Mouse (Mus musculus) kidney, postnatal 4 days (tissue): ENCODE measurements at regions not wholly inside any gene's neighbourhood (a gene's known extent, or its start where the extent isn't known, plus 50 kb on each side); places are given as distances from the start of the nearest gene placed in this dataset.

Source experiments
- DNase-seq, 2 experiments: peaks; one replicate each; pipeline ENCODE4 v3.0.0; 2021; ENCODE audit warnings: mixed read lengths in 2 of 2

DNA sequence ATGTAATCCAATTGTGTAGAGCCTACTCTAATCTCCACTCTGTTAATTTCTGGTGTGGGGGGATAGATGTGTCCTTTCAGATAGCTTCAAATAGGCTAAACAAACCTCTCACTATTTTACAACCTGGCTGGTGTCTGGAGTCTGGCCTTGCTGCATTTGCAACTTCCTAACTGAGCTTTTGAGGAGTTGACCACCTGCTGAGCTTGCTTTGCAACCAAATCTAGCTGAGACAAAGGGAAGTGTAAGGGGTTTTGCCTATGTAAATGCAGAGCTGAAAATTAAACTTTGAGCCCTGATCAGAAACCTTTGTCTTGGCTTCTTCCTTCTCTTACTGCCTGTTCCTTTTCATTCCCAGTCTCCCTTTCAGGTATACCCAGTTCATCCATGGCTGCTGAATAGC, 404.3 kb downstream of the Cetn3 start:
- no peak for DNase-seq

GRCm38 (mm10) chr13:82200739-82201138, 417.9 kb downstream of the Cetn3 start:
- no peak for DNase-seq

DNA sequence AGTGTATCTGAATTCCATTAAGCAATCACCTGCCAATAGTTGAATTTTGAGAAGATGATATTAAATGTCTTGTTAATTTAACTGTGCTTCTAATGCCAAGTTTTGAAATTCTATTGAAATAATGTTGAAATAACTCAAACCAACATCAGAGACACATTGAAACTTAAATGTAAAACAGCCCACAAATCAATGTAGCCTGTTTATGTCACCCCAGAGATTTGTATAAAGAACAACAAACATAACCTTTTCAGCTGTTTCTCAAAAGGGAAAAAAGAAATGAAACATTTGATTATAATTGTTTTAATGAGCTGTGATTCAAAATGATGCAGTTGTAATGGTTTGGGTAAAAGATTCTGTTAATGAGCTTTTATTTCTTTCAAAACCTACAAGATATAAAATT, 442.6 kb downstream of the Cetn3 start:
- no peak for DNase-seq

- DNase-seq, result no peak
Observed at GRCm38 (mm10) chr13:82233901-82234300, 451.0 kb downstream of the Cetn3 start.

GRCm38 (mm10) chr13:82246231-82246630, 463.4 kb downstream of the Cetn3 start:
- DNase-seq, result no peak

- DNase-seq, result no peak
Observed at GRCm38 (mm10) chr13:82250361-82250760, 467.5 kb downstream of the Cetn3 start.

GRCm38 (mm10) chr13:82258491-82258935, 475.6 kb downstream of the Cetn3 start:
- peak; percentile 3 to 17 for DNase-seq

GRCm38 (mm10) chr13:82264236-82264635, 481.4 kb downstream of the Cetn3 start:
- DNase-seq, result no peak

DNA sequence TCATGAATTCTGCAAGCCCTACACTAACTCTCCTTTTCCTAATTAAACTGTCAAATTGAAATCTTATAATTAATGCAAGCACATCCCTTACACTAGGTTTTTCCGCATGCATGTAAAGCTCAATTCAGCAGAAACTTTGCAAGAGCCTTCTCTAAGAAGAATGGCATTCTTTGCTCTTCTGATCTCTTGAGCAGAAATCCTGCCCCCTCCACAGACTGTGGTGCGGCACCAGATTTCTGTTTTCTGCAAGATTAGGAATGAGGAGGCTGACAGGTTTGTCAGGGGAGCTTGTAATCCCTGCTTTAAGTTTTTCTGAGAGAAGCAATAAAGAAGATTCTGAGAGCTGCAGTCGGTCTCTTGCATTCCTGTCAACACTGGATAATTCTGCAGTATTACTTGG, 482.3 kb downstream of the Cetn3 start:
- no peak for DNase-seq

DNA sequence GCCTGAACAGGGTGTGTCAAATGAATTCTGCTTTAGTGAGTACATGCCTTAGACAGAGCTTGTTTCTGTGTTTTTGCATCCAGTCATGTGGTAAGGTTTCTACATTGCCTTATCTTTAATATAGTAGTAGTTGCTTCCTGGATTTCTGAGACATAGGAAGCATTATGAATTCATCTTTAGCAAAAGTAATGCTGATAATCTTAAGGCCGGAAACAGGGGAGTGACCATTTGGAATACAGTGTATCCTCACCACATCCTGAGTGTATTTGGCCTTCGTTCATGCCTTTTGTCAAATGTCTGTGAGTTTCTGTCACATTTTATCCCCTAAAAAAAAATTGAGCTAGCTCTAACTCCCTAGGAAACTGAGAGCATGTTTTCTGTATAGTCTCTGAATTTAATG, 482.9 kb downstream of the Cetn3 start:
- DNase-seq, result no peak

GRCm38 (mm10) chr13:82274733-82275132, 491.9 kb downstream of the Cetn3 start:
- no peak for DNase-seq

DNA sequence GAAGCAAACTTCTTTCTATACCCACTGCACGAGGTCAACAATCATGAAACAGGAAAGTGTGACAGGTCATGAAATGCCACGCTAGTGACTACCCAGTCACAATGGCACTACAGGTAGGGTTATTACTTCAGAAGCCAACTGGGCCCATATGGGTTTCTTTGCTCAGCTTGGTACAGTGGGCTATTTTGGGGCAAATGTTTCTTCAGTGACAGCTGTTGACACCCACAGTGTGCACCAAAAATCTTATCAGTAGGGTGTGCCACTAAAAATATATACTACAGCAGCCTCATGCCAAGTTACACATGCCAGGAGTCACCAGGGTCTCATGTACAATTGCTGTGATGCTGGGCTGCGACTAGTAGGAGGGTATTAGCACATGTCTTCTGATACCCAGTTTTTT, 493.1 kb downstream of the Cetn3 start:
- no peak for DNase-seq

GRCm38 (mm10) chr13:82280744-82281143, 497.9 kb downstream of the Cetn3 start:
- peak; percentile 2 to 10 for DNase-seq

DNA sequence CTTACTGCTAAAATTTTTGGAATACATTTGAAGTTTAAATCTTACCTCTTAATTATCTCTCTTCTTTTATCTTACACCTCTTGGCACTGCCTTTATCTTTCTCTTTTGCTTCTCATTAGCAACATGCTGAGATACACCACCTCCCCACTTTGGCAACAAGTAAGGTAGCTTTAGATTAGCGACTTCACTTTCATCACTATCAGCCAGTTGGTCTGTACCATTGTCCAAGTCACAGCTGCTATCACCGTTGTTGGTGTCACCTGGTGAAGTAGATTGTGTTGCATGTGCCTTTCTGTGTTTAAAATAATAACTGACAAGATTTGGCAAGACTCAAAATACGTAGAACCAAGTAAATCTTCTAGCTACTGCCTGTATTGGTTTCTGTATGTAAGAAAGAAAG, 513.0 kb downstream of the Cetn3 start:
- no peak for DNase-seq

DNA sequence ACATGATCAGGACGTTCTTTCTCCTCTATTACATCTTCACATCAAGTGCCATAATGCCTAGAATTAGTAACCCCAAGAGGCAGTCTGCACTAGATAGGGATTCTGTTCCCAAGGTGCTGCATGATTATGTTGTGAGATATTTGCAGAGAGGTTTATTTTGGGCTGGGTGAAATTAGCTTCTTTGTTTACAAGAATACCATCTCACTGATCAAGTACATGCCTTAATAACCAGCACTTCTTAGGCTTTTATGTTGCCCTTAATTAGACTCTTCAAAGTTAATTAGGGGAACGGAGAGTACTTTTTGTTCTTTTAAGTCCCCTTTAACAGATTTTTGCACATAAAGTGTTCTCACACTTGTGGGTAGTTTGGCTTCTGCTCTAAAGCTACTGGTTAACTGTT, 521.4 kb downstream of the Cetn3 start:
- DNase-seq, result no peak

- no peak for DNase-seq
Observed at GRCm38 (mm10) chr13:82305076-82305475, 522.2 kb downstream of the Cetn3 start.

DNA sequence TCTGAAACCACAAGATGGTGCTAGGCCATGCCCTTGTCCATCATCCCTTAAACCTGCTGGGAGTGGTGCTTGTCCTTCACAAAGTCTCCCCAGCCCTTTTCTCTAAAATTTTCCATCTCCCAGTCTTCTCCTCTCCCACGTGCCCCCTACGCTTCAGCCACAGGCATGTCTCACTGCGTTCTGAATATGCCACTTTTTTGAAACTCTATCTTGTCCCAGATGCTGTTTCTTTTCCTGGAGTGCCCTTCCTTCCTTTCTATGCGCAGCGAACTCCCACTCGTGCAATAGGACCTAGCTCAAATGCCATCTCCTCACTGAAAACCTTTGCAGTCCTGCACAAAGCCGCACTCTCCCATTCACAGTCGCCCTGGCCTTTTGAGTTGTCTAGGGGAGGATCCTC, 525.5 kb downstream of the Cetn3 start:
- no peak for DNase-seq

- peak; percentile 3 to 4 for DNase-seq
Observed at GRCm38 (mm10) chr13:82316573-82317202, 533.8 kb downstream of the Cetn3 start.

GRCm38 (mm10) chr13:82317203-82317580, 534.3 kb downstream of the Cetn3 start:
- DNase-seq, result peak; percentile 8 to 32

GRCm38 (mm10) chr13:82318395-82318794, 535.5 kb downstream of the Cetn3 start:
- DNase-seq, result no peak

DNA sequence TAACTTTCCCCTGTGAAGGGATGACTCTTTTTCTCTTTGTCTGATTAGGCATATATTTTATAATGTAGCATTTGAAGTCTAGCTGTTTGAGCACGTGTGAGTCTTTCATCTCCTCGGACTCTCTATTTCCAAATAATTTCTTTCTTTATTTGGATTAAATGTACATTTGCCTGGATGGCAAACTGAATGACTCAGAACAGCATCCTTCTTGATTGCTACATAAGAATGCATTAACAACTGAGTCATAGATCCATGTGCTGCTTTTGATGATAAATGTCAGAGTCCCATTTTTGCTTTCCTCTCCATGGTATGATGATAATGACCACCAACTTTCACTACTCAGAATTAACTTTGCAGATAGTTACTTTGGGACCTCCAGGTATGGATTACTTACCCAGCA, 571.5 kb downstream of the Cetn3 start:
- DNase-seq, result no peak

- no peak for DNase-seq
Observed at GRCm38 (mm10) chr13:82355296-82355695, 572.4 kb downstream of the Cetn3 start.

DNA sequence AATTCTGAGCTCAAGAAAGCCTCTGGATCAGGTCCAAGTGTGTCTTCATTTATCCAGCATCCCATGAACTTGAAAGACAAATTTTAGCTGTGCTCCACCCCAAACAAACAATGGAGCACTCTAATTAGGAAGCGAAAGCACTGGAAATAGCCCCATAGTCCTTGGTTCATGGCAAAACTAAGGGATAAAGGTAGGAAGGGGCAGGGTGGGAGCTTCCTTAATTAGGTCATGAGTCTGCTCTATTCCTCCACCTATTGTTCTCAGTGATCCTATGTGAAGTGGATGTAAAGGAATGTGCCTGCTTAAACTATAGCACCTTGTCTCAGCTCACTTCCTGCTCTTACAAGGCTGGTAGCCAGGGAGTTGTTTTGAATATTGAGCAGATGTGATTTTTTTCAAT, 576.6 kb downstream of the Cetn3 start:
- DNase-seq, result peak in 1 of 2 experiments; percentile 1

GRCm38 (mm10) chr13:82360711-82361110, 577.8 kb downstream of the Cetn3 start:
- DNase-seq, result no peak

DNA sequence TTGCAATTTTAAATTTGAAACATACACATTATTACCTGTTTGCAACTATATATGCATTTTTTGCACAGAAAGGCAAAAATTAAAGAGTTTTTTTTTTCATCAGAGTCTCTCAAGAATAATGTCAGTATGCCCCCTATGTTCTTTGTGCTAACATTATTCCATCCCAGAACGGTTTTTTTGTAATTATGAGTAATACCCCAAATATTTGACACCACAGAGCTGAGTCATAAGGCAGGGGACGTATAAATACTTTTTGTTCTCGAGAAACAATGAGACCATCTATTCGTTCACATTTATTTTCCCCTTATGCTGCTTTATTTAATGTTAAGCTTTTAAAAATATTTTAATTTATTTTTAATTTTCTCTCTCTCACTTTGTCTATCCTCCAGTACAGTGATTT, 578.5 kb downstream of the Cetn3 start:
- DNase-seq, result no peak
